Mouse (Mus musculus) right cerebral cortex, postnatal 4 days (tissue): Measurements from ENCODE around the gene Dennd6a.
"Not testable (repeated sequence)": the region's sequence is repeated elsewhere in the genome, so short reads cannot be mapped to it uniquely, and the experiment has no call there.

Experiments
- DNase-seq: peaks from one replicate; pipeline ENCODE4 v3.0.0-alpha.2; 2022

Gene Dennd6a

GRCm38 (mm10) chr14:26573556-26573955 lies at the start of gene Dennd6a:
Dennd6a (plus strand) TSS chr14:26573856.
- not testable (repeated sequence) for DNase-seq

GRCm38 (mm10) chr14:26525955-26526354 lies 47.7 kb upstream of the Dennd6a start:
- DNase-seq, result no peak

- no peak for DNase-seq
Observed at GRCm38 (mm10) chr14:26528296-26528695, 45.4 kb upstream of the Dennd6a start.

- no peak for DNase-seq
Observed at GRCm38 (mm10) chr14:26530350-26530749, 43.3 kb upstream of the Dennd6a start.

GRCm38 (mm10) chr14:26531410-26532313 lies 42.0 kb upstream of the Dennd6a start:
- no peak for DNase-seq

- no peak for DNase-seq
Observed at GRCm38 (mm10) chr14:26532752-26533151, 40.9 kb upstream of the Dennd6a start.

GRCm38 (mm10) chr14:26533267-26533666 lies 40.4 kb upstream of the Dennd6a start:
- DNase-seq, result no peak

- DNase-seq, result peak; percentile 57
Observed at GRCm38 (mm10) chr14:26533821-26534756, 39.6 kb upstream of the Dennd6a start.

GRCm38 (mm10) chr14:26534757-26535479 lies 38.7 kb upstream of the Dennd6a start, which contains the start of gene Slmap:
Slmap (minus strand) TSS chr14:26534931.
- DNase-seq, result peak; percentile 100

GRCm38 (mm10) chr14:26539241-26539640 lies 34.4 kb upstream of the Dennd6a start:
- no peak for DNase-seq

GRCm38 (mm10) chr14:26540577-26540976 lies 33.1 kb upstream of the Dennd6a start:
- DNase-seq, result no peak

- DNase-seq, result no peak
Observed at GRCm38 (mm10) chr14:26542136-26542535, 31.5 kb upstream of the Dennd6a start.

- DNase-seq, result no peak
Observed at GRCm38 (mm10) chr14:26547516-26548488, 25.9 kb upstream of the Dennd6a start.

- no peak for DNase-seq
Observed at GRCm38 (mm10) chr14:26550712-26551111, 22.9 kb upstream of the Dennd6a start.

- no peak for DNase-seq
Observed at GRCm38 (mm10) chr14:26552441-26552840, 21.2 kb upstream of the Dennd6a start.

GRCm38 (mm10) chr14:26552853-26553252 lies 20.8 kb upstream of the Dennd6a start:
- DNase-seq, result no peak

- DNase-seq, result no peak
Observed at GRCm38 (mm10) chr14:26557581-26557980, 16.1 kb upstream of the Dennd6a start.

GRCm38 (mm10) chr14:26558536-26558935 lies 15.1 kb upstream of the Dennd6a start:
- no peak for DNase-seq

GRCm38 (mm10) chr14:26562247-26562646 lies 11.4 kb upstream of the Dennd6a start:
- no peak for DNase-seq

GRCm38 (mm10) chr14:26569880-26570279 lies 3.8 kb upstream of the Dennd6a start:
- DNase-seq, result no peak

- DNase-seq, result no peak
Observed at GRCm38 (mm10) chr14:26571951-26572675, 1.5 kb upstream of the Dennd6a start.
